Mouse (Mus musculus): ENCODE measurements around the gene Rala. TPM values are rescaled to one million over a fixed set of nuclear protein-coding genes. Genes with fewer than 3 reads are reported as not detected.
A peak's percentile ranks its signal among the peaks of the same experiment; 100 is the strongest.
"Not testable (repeated sequence)": the region's sequence is repeated elsewhere in the genome, so short reads cannot be mapped to it uniquely, and the experiment has no call there.

The Rala gene
- polyA plus RNA-seq, 1 experiment: 23.2 TPM

DNA sequence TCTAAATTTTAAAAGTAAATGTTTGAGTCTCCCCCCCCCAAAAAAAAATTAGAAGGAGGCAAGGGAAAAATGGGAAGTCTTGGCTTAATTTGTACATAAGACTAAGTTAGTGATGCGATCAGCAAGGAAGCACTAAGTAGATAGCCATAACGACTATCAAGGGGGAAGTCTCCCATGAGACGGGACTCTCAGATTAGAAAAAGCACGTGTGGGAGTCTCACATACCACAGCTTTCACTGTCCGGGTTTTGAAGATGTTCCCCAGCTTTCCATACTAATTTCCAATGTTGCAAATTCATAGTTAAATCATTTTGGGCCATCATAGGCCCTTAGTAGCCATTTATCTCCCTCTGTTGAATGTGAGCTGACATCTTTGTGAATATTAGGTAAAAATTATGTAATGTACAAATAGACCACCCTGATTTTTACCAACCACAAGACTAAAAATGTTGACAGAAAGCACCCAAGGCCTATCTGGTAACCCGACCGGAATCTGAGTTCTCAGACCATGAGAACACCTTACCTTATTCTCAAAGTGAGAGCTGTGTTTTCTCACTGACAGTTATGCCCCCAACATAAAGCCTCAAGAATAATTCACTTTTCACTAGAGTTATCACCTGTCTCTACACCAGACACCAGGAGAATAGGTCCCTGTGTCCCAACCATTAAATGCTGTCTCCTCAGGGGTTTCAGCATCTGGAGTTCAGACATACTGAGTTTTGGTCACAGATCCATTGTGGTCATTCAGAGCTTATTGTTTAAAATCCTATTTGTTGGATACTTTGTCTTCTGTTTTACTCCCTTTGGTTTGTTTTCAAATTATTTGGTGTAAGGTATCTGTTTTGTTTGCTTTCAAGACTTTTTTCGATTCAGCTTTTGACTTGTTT, 33.1 kb upstream of the Rala start:
- no peak for TF ChIP-seq POLR2A (IDR thresholded peaks at IDR 0.05; ENCODE audit: control insufficient read depth, low read depth, low read length)
- no peak for TF ChIP-seq CTCF (IDR thresholded peaks at IDR 0.05; ENCODE audit: control insufficient read depth, insufficient read depth, insufficient replicate concordance, low read depth, low read length)
- Histone ChIP-seq H3K27me3 (ENCODE audit: control insufficient read depth, insufficient read depth, low read length) (no peaks in the 10 kb centered on the region), H3K36me3 (ENCODE audit: control insufficient read depth, insufficient read depth, low read length) (no peaks in the 10 kb centered on the region), H3K27ac (ENCODE audit: control insufficient read depth, insufficient read depth, low read depth, low read length) (no peak overlapping the region), H3K4me1 (ENCODE audit: control insufficient read depth, insufficient read depth, low read length) (no peaks in the 10 kb centered on the region), H3K4me3 (ENCODE audit: control insufficient read depth, low read depth, low read length) (no peak overlapping the region)

DNA sequence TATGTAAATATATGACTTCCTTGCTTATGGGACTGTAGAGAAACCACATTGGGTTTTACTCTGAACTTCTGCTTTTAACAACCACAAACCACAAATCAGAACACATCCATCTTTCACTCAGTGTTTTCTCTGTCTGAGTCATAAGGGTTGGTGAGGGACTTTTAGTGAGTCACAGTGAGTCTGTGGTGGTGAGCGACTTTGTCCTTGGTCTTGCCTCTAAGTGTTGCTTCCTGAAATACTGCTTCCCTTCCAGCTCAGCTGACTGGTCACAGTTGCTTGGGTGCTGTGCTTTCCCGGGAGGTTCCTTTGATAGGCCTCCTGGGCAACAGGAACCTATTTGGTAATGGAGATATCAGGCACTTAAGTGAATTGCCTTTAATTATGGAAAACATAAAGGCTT, 31.9 kb upstream of the Rala start:
- H3K36me3 ChIP-seq (ENCODE audit: control insufficient read depth, insufficient read depth, low read length): no peaks in the 10 kb centered on the region
- H3K27me3 ChIP-seq (ENCODE audit: control insufficient read depth, insufficient read depth, low read length): no peaks in the 10 kb centered on the region
- H3K4me3 ChIP-seq (ENCODE audit: control insufficient read depth, low read depth, low read length): no peak overlapping the region
- TF ChIP-seq CTCF (IDR thresholded peaks at IDR 0.05; ENCODE audit: control insufficient read depth, insufficient read depth, insufficient replicate concordance, low read depth, low read length): no peak
- TF ChIP-seq POLR2A (IDR thresholded peaks at IDR 0.05; ENCODE audit: control insufficient read depth, low read depth, low read length): no peak
- no peaks in the 10 kb centered on the region for H3K4me1 ChIP-seq (ENCODE audit: control insufficient read depth, insufficient read depth, low read length)
- H3K27ac ChIP-seq (ENCODE audit: control insufficient read depth, insufficient read depth, low read depth, low read length): no peak overlapping the region

DNA sequence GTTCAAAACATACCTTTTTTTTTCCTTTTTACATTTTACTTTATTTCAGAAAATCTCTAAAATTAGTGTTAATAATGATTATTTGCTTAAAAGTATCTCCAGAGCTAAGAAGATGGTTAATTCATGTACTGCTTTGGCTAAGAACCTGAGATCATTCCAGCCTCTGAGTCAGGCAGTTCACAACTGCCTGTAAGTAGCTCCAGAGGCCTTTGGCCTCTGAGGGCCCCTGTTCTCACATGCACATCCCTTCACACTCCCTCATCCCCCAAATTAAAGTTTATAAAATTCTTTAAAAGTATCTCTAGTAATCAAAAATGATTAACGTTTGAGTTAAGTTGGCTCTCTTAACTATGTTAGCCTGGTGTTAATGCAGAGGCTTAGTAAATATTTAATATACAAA, 31.4 kb upstream of the Rala start:
- no peak for TF ChIP-seq POLR2A (IDR thresholded peaks at IDR 0.05; ENCODE audit: control insufficient read depth, low read depth, low read length)
- no peak for TF ChIP-seq CTCF (IDR thresholded peaks at IDR 0.05; ENCODE audit: control insufficient read depth, insufficient read depth, insufficient replicate concordance, low read depth, low read length)
- Histone ChIP-seq H3K27ac (ENCODE audit: control insufficient read depth, insufficient read depth, low read depth, low read length) (no peak overlapping the region), H3K4me1 (ENCODE audit: control insufficient read depth, insufficient read depth, low read length) (no peaks in the 10 kb centered on the region), H3K36me3 (ENCODE audit: control insufficient read depth, insufficient read depth, low read length) (no peaks in the 10 kb centered on the region), H3K27me3 (ENCODE audit: control insufficient read depth, insufficient read depth, low read length) (no peaks in the 10 kb centered on the region), H3K4me3 (ENCODE audit: control insufficient read depth, low read depth, low read length) (no peak overlapping the region)

DNA sequence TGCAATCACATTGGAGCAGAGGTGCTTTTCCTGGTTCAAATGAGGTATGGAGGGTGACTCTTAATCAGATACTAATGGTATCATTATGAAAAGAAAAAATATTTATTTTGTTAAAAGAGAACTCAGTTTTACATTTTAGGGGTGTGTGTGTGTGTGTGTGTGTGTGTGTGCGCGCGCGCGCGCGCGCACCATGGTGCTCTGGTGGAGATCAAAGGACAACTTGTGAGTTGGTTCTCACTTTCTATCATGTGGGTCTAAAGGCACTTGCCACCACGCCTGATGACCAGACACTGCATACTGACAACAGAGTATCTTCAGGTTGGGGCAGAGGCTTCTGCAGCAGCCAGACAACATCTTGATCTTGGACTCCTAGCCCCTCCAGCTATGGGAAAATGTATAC, 30.7 kb upstream of the Rala start:
- no peak overlapping the region for H3K4me3 ChIP-seq (ENCODE audit: control insufficient read depth, low read depth, low read length)
- no peaks in the 10 kb centered on the region for H3K4me1 ChIP-seq (ENCODE audit: control insufficient read depth, insufficient read depth, low read length)
- H3K36me3 ChIP-seq (ENCODE audit: control insufficient read depth, insufficient read depth, low read length): no peaks in the 10 kb centered on the region
- no peak overlapping the region for H3K27ac ChIP-seq (ENCODE audit: control insufficient read depth, insufficient read depth, low read depth, low read length)
- H3K27me3 ChIP-seq (ENCODE audit: control insufficient read depth, insufficient read depth, low read length): no peaks in the 10 kb centered on the region
- TF ChIP-seq POLR2A (IDR thresholded peaks at IDR 0.05; ENCODE audit: control insufficient read depth, low read depth, low read length) (no peak), CTCF (IDR thresholded peaks at IDR 0.05; ENCODE audit: control insufficient read depth, insufficient read depth, insufficient replicate concordance, low read depth, low read length) (no peak)

DNA sequence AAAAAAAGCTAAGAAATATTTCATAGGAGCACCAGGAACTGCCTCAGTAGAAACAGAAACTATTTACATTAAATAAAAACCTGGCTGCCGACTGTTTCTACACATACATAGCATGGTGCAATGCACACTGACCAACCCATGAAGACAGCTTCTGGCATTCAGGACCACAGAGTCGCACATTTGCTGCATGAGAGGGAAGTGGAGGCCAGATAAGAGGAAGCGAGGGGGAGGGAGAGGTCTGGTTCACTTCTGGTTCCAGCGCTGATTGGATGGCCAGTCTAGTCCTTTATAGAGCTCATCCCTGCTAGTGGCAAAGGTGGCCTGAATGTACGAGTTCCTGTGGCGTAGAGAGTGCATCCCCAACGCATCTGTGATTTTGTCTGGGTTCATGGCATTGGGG, 16.6 kb upstream of the Rala start:
- H3K27me3 ChIP-seq (ENCODE audit: control insufficient read depth, insufficient read depth, low read length): no peaks in the 10 kb centered on the region
- H3K4me3 ChIP-seq (ENCODE audit: control insufficient read depth, low read depth, low read length): no peak overlapping the region
- no peak for TF ChIP-seq CTCF (IDR thresholded peaks at IDR 0.05; ENCODE audit: control insufficient read depth, insufficient read depth, insufficient replicate concordance, low read depth, low read length)
- no peak for TF ChIP-seq POLR2A (IDR thresholded peaks at IDR 0.05; ENCODE audit: control insufficient read depth, low read depth, low read length)
- H3K27ac ChIP-seq (ENCODE audit: control insufficient read depth, insufficient read depth, low read depth, low read length): no peak overlapping the region
- peaks cover 2% of the 10 kb centered on the region; the same call in 1 of the 2 replicates for H3K4me1 ChIP-seq (ENCODE audit: control insufficient read depth, insufficient read depth, low read length)
- no peaks in the 10 kb centered on the region for H3K36me3 ChIP-seq (ENCODE audit: control insufficient read depth, insufficient read depth, low read length)

DNA sequence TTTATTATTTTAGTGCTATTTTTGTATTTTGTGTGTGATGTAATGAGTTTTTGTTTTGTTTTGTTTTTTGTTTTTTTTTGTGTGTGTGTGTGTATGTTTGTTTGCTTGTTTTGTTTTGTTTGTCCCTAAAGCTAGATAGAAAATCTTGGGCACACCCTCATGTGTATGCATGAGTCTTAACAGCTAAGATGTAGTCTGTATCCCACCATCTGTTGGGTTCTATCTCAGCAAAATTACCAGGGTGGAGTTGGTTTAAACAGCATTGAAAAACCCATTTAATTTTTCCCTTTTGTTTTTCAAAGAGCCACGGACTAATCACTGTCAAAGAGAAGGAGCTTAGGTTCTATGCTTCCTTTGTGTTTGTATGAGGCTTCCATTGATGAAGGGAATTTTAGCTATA, 10.2 kb upstream of the Rala start:
- Histone ChIP-seq H3K27ac (ENCODE audit: control insufficient read depth, insufficient read depth, low read depth, low read length) (no peak overlapping the region), H3K27me3 (ENCODE audit: control insufficient read depth, insufficient read depth, low read length) (no peaks in the 10 kb centered on the region), H3K4me1 (ENCODE audit: control insufficient read depth, insufficient read depth, low read length) (no peaks in the 10 kb centered on the region; the same call in 1 of the 2 replicates), H3K4me3 (ENCODE audit: control insufficient read depth, low read depth, low read length) (no peak overlapping the region), H3K36me3 (ENCODE audit: control insufficient read depth, insufficient read depth, low read length) (no peaks in the 10 kb centered on the region)
- TF ChIP-seq POLR2A (IDR thresholded peaks at IDR 0.05; ENCODE audit: control insufficient read depth, low read depth, low read length): no peak

DNA sequence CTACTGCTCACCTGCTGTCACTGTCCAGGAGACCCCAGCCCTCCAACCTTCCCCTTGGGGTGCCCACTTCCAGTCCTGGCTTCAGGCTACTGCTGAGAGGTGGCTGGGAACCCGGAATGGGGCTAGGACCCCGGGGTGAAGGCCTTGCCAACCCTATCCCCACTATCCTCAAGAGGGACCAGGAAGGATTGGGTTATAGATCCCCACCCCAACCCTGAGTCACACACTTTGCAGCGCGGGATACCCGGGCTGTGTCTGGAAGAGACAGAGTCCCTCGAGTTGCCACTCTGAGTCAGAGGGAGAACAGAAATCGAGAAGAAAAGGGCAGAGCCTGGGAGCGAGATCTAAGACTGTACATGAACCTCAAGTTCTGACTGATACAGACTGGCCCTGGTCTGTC, 6.5 kb upstream of the Rala start:
- not testable (repeated sequence) for H3K27me3 ChIP-seq (ENCODE audit: control insufficient read depth, insufficient read depth, low read length); H3K27ac ChIP-seq (ENCODE audit: control insufficient read depth, insufficient read depth, low read depth, low read length); H3K36me3 ChIP-seq (ENCODE audit: control insufficient read depth, insufficient read depth, low read length); H3K4me3 ChIP-seq (ENCODE audit: control insufficient read depth, low read depth, low read length); H3K4me1 ChIP-seq (ENCODE audit: control insufficient read depth, insufficient read depth, low read length)

DNA sequence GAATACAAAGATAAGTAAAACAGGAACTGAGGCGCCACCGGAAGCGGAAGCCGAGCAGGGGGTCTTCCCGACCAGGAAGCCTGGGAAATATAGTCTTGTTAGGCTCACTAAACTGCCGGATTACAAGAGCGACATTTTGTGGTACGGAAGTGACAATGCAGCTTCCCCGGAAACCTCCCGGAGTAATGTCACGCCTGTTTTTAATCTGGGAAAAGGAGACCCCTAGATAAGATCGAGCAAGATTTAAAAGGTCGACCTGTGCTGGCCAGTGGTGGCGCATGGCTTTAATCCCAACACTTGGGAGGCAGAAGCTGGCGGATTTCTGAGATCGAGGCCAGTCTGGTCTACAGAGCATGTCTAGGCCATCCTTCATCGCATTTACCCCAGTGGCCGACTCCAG, 5.5 kb upstream of the Rala start:
- no peaks in the 10 kb centered on the region for H3K36me3 ChIP-seq (ENCODE audit: control insufficient read depth, insufficient read depth, low read length)
- peak overlapping the region; percentile 62 for H3K4me3 ChIP-seq (ENCODE audit: control insufficient read depth, low read depth, low read length)
- H3K27ac ChIP-seq (ENCODE audit: control insufficient read depth, insufficient read depth, low read depth, low read length): no peak overlapping the region
- no peaks in the 10 kb centered on the region; the same call in 1 of the 2 replicates for H3K4me1 ChIP-seq (ENCODE audit: control insufficient read depth, insufficient read depth, low read length)
- H3K27me3 ChIP-seq (ENCODE audit: control insufficient read depth, insufficient read depth, low read length): no peaks in the 10 kb centered on the region
- TF ChIP-seq CTCF (IDR thresholded peaks at IDR 0.05; ENCODE audit: control insufficient read depth, insufficient read depth, insufficient replicate concordance, low read depth, low read length) (no peak), POLR2A (IDR thresholded peaks at IDR 0.05; ENCODE audit: control insufficient read depth, low read depth, low read length) (no peak)
